Mouse (Mus musculus) CH12.LX (cell line): ENCODE measurements at regions not wholly inside any gene's neighbourhood (a gene's known extent, or its start where the extent isn't known, plus 50 kb on each side); places are given as distances from the start of the nearest gene placed in this dataset.

Source experiments
- CTCF ChIP-seq, 2 experiments: IDR thresholded peaks in 1 of 2; conservative IDR thresholded peaks in 1 of 2; 2 replicates each; pipeline ENCODE4 v1.5.1; 2011 to 2012; ENCODE audit warnings: low read depth in 2 of 2, low read length in 2 of 2, improper control_type of control experiment in 1 of 2, inconsistent platforms in 1 of 2, mild to moderate bottlenecking in 1 of 2, moderate library complexity in 1 of 2
- NRF1 ChIP-seq: IDR thresholded peaks from 2 replicates; pipeline ENCODE4 v1.6.1; 2014; ENCODE audit warnings: low read depth, mild to moderate bottlenecking, inconsistent platforms, low read length, improper control_type of control experiment, moderate library complexity
- TBP ChIP-seq: conservative IDR thresholded peaks from 2 replicates; pipeline ENCODE4 v1.6.1; 2011; ENCODE audit warnings: low read depth, low read length, improper control_type of control experiment

- no peak for TF ChIP-seq CTCF (conservative IDR thresholded peaks at IDR 0.05 in 1 of 2, IDR thresholded peaks at IDR 0.05 in 1 of 2; ENCODE audit: low read depth in 2 of 2, low read length in 2 of 2)
- no peak for TF ChIP-seq TBP
- TF ChIP-seq NRF1, result no peak
Observed at GRCm38 (mm10) chr9:14028056-14028455, 200.5 kb downstream of the Fam76b start.
